22 mouse cellular contexts compared by ENCODE assay signal in genomic region chr16:32340451-32340850, GRCm38 (mm10). TPM values are rescaled to one million over a fixed set of nuclear protein-coding genes. Genes with fewer than 3 reads are reported as not detected.
"Had no signal": no experiment of that assay in that cellular context is flagged by ENCODE, and none has a peak within 500 bp of the region (broad histone marks: within the 10 kb centered on the region; RNA-seq: fewer than 3 reads in every experiment).

No protein-coding gene starts in this region.

- ATAC-seq: midbrain, embryonic 13.5 days had no signal

- H3K36me3 ChIP-seq: limb, embryonic 12.5 days; liver, embryonic 13.5 days; midbrain, embryonic 13.5 days; neural tube, embryonic 15.5 days had no signal

- H3K27me3 ChIP-seq: limb, embryonic 12.5 days; liver, embryonic 13.5 days; midbrain, embryonic 13.5 days; neural tube, embryonic 15.5 days had no signal

- H3K9me3 ChIP-seq: limb, embryonic 12.5 days; liver, embryonic 13.5 days; midbrain, embryonic 13.5 days; neural tube, embryonic 15.5 days had no signal

- H3K4me3 ChIP-seq: limb, embryonic 12.5 days; liver, embryonic 13.5 days; midbrain, embryonic 13.5 days; neural tube, embryonic 15.5 days had no signal

- H3K27ac ChIP-seq: kidney, postnatal 0 days; limb, embryonic 12.5 days; liver, embryonic 13.5 days; macrophage; midbrain, embryonic 13.5 days; neural tube, embryonic 15.5 days had no signal

- H3K9ac ChIP-seq: limb, embryonic 12.5 days; liver, embryonic 13.5 days; lung, embryonic 14.5 days; midbrain, embryonic 13.5 days; neural tube, embryonic 15.5 days had no signal

- DNase-seq: kidney, adult 9 months; kidney, postnatal 36 days; layer of hippocampus, adult 9-11 months; liver; liver, embryonic 13.5 days; lung, embryonic 14.5 days; lung, postnatal 14 days; right cerebral cortex, postnatal 4 days; spleen, adult 18-20 months; thymus, adult 18-20 months; thymus, postnatal 14 days had no signal

- H3K4me2 ChIP-seq: limb, embryonic 12.5 days; liver, embryonic 13.5 days; lung, embryonic 14.5 days; midbrain, embryonic 13.5 days; neural tube, embryonic 15.5 days had no signal

RNA-seq across cellular contexts. Expression of gene Tm4sf19, which starts 59.9 kb away (rescaled TPM):
- total RNA-seq: layer of hippocampus, adult 18-20 months; left cerebral cortex, postnatal 36 days; megakaryocyte-erythroid progenitor cell, adult 5-6 weeks; midbrain, postnatal 0 days had no signal
- polyA plus RNA-seq: kidney, postnatal 0 days; limb, embryonic 12.5 days; liver, embryonic 13.5 days; lung, embryonic 14.5 days; midbrain, embryonic 13.5 days; midbrain, postnatal 0 days; neural tube, embryonic 11.5 days; neural tube, embryonic 15.5 days; stomach, embryonic 14.5 days had no signal
